Mouse (Mus musculus): ENCODE measurements at regions not wholly inside any gene's neighbourhood (a gene's known extent, or its start where the extent isn't known, plus 50 kb on each side); places are given as distances from the start of the nearest gene placed in this dataset.

DNA sequence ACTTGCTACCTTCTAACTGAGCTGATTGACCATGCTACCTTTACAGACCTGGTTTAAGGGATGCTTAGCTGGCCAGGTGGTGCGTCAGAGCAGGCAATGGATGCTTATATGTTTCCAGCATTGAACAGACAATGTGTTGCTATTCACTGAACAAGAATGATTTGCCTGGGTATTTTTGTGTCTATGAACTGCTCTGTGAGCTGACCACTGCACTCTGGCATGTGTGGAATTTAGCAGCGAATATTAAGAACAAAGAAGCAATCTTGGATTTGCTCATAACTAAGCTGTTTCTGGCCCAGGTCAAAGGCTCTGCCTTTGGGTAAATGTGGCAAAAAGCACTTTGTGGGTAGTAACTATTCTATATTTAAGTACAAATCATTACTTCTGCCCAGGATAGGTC, 58.3 kb upstream of the Ccdc39 start:
- 82% methylated on average over 2 of the region's 2 CpGs for WGBS
- DNase-seq (ENCODE audit: low spot score, missing footprints), result no peak
- Histone ChIP-seq H3K9me3 (ENCODE audit: control insufficient read depth, low read length) (no peaks in the 10 kb centered on the region), H3K4me3 (ENCODE audit: low read depth, low read length) (no peak overlapping the region), H3K27me3 (ENCODE audit: control insufficient read depth, insufficient read depth, low read length) (no peaks in the 10 kb centered on the region), H3K36me3 (ENCODE audit: control insufficient read depth, insufficient read depth, low read length) (no peaks in the 10 kb centered on the region), H3K4me1 (ENCODE audit: control insufficient read depth, insufficient read depth, low read length) (no peaks in the 10 kb centered on the region), H3K9ac (ENCODE audit: low read length) (no peak overlapping the region), H3K4me2 (no peak overlapping the region), H3K27ac (ENCODE audit: low read depth, low read length) (no peak overlapping the region)
- ATAC-seq (ENCODE audit: low FRiP score), result no peak

DNA sequence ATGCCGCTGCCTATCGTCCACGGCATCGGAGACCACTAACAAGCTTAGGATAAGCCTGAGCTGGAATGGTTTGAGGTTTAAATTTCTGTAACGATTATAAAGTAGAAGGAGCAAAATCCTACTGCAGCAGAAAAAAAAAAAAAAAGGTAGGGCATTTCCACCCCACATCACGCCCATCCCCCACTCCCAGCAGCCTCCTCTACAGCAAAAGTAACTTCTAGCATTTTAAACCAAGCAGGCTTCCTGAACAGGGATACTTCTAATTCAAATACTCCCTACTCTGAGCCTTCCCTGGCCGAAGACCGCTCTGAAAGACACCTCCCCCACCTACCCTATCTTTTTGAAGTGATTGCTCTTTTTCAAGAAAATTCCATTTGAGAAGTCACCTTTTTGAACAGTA, 59.2 kb upstream of the Ccdc39 start:
- ATAC-seq (ENCODE audit: low FRiP score) (no peak), DNase-seq (ENCODE audit: low spot score, missing footprints) (peak; percentile 80)
- Histone ChIP-seq H3K9me3 (ENCODE audit: control insufficient read depth, low read length) (no peaks in the 10 kb centered on the region), H3K36me3 (ENCODE audit: control insufficient read depth, insufficient read depth, low read length) (no peaks in the 10 kb centered on the region), H3K27me3 (ENCODE audit: control insufficient read depth, insufficient read depth, low read length) (no peaks in the 10 kb centered on the region), H3K9ac (ENCODE audit: low read length) (no peak overlapping the region), H3K4me2 (no peak overlapping the region), H3K4me1 (ENCODE audit: control insufficient read depth, insufficient read depth, low read length) (no peaks in the 10 kb centered on the region), H3K4me3 (ENCODE audit: low read depth, low read length) (no peak overlapping the region), H3K27ac (ENCODE audit: low read depth, low read length) (no peak overlapping the region)
- 77% methylated on average over 8 of the region's 8 CpGs for WGBS

DNA sequence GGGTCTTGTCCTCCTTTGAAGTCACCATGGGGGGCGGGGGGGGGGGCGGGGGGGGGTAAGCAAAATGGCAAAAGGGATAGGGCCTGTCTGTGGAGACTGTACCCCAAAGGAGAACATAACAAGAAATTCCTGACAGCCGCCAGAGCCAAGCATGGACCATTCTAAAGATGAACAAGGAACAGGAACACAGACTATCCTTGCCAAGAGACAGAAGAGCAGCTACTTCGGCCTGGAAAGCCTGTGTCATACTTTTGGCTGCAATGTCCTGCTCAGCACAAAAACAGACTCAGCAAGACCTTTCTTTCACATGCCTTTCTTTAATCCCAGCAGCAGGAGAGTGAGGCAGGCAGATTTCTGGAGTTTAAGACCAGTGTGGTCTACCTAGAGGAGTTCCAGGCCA, 59.7 kb upstream of the Ccdc39 start:
- H3K4me3 ChIP-seq (ENCODE audit: low read depth, low read length), result no peak overlapping the region
- 67% methylated on average over 4 of the region's 4 CpGs for whole genome bisulfite sequencing
- no peaks in the 10 kb centered on the region for H3K27me3 ChIP-seq (ENCODE audit: control insufficient read depth, insufficient read depth, low read length)
- peak; percentile 81 for DNase-seq (ENCODE audit: low spot score, missing footprints)
- no peak overlapping the region for H3K27ac ChIP-seq (ENCODE audit: low read depth, low read length)
- ATAC-seq (ENCODE audit: low FRiP score), result no peak; the same call in 1 of the 2 replicates
- H3K9ac ChIP-seq (ENCODE audit: low read length), result no peak overlapping the region
- no peaks in the 10 kb centered on the region for H3K4me1 ChIP-seq (ENCODE audit: control insufficient read depth, insufficient read depth, low read length)
- no peaks in the 10 kb centered on the region for H3K36me3 ChIP-seq (ENCODE audit: control insufficient read depth, insufficient read depth, low read length)
- H3K4me2 ChIP-seq, result no peak overlapping the region
- no peaks in the 10 kb centered on the region for H3K9me3 ChIP-seq (ENCODE audit: control insufficient read depth, low read length)

DNA sequence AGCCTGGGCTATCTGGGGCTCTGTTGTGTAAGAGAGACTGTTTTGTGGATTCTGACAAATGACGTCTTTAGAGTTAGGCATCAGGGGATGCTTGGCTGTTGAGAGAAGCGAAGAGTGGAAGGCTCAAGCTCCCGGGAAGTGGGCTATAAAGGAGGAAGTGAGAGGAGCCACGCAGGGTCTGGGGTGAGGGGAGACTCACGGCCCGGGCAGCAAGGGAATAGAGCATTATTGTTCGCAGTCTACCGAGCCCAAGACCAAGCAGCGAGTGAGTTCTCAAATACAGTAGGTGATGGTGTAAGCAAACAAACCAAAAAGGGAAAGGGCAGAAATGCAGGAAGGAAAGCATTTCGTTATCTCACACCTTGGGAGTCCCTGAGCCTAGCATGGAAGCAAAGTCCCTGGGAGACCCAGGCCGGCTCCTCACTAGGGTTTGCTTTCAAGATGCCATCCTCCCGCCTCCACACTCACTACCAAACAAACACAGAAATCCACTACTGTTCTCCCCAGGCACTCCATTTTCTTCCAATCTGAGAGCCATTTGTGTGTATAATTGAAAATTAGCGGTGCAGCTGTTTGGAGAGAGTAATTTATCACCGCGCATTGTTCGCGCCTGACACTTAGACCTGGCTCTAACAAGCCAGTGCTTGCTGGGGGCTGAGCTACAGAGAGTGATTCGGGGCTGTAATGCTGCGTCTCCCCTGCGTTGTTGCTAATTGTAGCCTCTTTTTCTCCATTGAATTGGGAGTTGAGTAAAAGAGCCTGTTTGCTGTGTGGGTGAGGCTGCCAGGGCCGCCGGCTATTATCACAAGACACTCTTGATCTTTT, 61.0 kb upstream of the Ccdc39 start:
- 69% methylated on average over 22 of the region's 22 CpGs for WGBS
- Histone ChIP-seq H3K36me3 (ENCODE audit: control insufficient read depth, insufficient read depth, low read length) (no peaks in the 10 kb centered on the region), H3K9ac (ENCODE audit: low read length) (no peak overlapping the region), H3K4me1 (ENCODE audit: control insufficient read depth, insufficient read depth, low read length) (no peaks in the 10 kb centered on the region), H3K27ac (ENCODE audit: low read depth, low read length) (no peak overlapping the region), H3K4me2 (no peak overlapping the region), H3K9me3 (ENCODE audit: control insufficient read depth, low read length) (no peaks in the 10 kb centered on the region), H3K4me3 (ENCODE audit: low read depth, low read length) (no peak overlapping the region), H3K27me3 (ENCODE audit: control insufficient read depth, insufficient read depth, low read length) (no peaks in the 10 kb centered on the region)
- DNase-seq (ENCODE audit: low spot score, missing footprints), result no peak
- ATAC-seq (ENCODE audit: low FRiP score), result 0 out of 2 replicates have a peak, but pooled peaks have one; percentile 33

DNA sequence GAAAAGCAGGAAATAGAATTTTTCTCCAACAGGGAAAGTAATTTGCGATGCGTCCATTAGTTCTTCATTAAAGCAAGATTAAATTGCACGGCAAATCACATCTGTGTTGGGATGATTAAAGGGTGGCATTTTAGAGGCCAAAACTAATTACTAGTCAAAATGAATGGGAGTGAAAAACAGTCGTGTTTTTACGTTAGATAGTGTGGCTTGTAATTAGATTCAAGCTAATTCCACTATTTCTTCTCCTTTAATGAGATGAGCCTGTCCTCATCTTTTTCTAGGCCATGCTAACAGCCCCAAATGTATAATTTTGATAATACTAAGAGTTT, 61.5 kb upstream of the Ccdc39 start:
- no peaks in the 10 kb centered on the region for H3K9me3 ChIP-seq (ENCODE audit: control insufficient read depth, low read length)
- 67% methylated on average over 5 of the region's 5 CpGs for WGBS
- DNase-seq (ENCODE audit: low spot score, missing footprints), result no peak
- no peak overlapping the region for H3K4me3 ChIP-seq (ENCODE audit: low read depth, low read length)
- H3K4me2 ChIP-seq, result no peak overlapping the region
- no peaks in the 10 kb centered on the region for H3K36me3 ChIP-seq (ENCODE audit: control insufficient read depth, insufficient read depth, low read length)
- no peak overlapping the region for H3K9ac ChIP-seq (ENCODE audit: low read length)
- no peak for ATAC-seq (ENCODE audit: low FRiP score)
- no peak overlapping the region for H3K27ac ChIP-seq (ENCODE audit: low read depth, low read length)
- H3K4me1 ChIP-seq (ENCODE audit: control insufficient read depth, insufficient read depth, low read length), result no peaks in the 10 kb centered on the region
- no peaks in the 10 kb centered on the region for H3K27me3 ChIP-seq (ENCODE audit: control insufficient read depth, insufficient read depth, low read length)

DNA sequence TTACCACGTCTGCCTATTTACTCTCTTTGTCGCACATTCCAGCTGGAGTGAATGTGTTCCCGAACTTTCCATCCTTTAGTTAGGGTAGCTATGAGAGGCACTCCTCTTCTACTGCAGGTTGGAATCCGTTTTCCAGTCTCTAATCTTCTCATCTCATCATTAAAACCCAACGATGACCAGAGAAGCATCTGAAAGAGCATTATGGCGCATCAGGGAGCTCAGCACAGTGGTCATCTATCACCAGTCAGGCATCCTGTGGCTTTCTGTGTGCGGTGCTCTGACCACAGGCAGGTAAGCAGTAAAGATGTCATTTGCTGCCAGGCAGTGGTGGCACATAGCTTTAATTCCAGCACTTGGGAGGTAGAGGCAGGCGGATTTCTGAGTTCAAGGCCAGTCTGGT, 63.0 kb upstream of the Ccdc39 start:
- WGBS, result 89% methylated on average over 8 of the region's 8 CpGs
- no peaks in the 10 kb centered on the region for H3K36me3 ChIP-seq (ENCODE audit: control insufficient read depth, insufficient read depth, low read length)
- H3K9me3 ChIP-seq (ENCODE audit: control insufficient read depth, low read length), result no peaks in the 10 kb centered on the region
- no peaks in the 10 kb centered on the region for H3K27me3 ChIP-seq (ENCODE audit: control insufficient read depth, insufficient read depth, low read length)
- DNase-seq (ENCODE audit: low spot score, missing footprints) (peak; percentile 69), ATAC-seq (ENCODE audit: low FRiP score) (no peak)
- H3K4me2 ChIP-seq, result no peak overlapping the region
- H3K4me1 ChIP-seq (ENCODE audit: control insufficient read depth, insufficient read depth, low read length), result no peaks in the 10 kb centered on the region
- H3K27ac ChIP-seq (ENCODE audit: low read depth, low read length), result no peak overlapping the region
- no peak overlapping the region for H3K4me3 ChIP-seq (ENCODE audit: low read depth, low read length)
- H3K9ac ChIP-seq (ENCODE audit: low read length), result no peak overlapping the region

DNA sequence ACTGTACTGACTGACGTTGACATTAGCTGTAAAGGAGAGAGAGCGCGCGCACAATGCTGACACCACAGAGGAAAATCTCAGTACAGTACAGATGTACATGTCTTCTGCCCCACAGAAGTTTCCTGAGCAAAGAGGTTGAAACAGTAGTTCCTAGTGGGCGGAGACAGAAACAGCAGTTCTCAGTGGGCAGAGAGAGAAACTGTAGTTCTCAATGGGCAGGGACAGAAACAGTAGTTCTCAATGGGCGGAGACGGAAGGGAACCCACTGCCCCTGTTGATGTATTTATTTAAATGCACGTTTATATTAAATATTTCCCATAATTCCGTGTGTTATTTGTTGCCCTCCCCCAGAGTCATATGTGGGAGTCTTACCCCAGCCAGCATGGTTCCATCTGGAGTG, 67.4 kb upstream of the Ccdc39 start:
- Histone ChIP-seq H3K27ac (ENCODE audit: low read depth, low read length) (no peak overlapping the region), H3K4me3 (ENCODE audit: low read depth, low read length) (no peak overlapping the region), H3K4me1 (ENCODE audit: control insufficient read depth, insufficient read depth, low read length) (no peaks in the 10 kb centered on the region), H3K27me3 (ENCODE audit: control insufficient read depth, insufficient read depth, low read length) (no peaks in the 10 kb centered on the region), H3K4me2 (no peak overlapping the region), H3K36me3 (ENCODE audit: control insufficient read depth, insufficient read depth, low read length) (no peaks in the 10 kb centered on the region), H3K9me3 (ENCODE audit: control insufficient read depth, low read length) (no peaks in the 10 kb centered on the region), H3K9ac (ENCODE audit: low read length) (no peak overlapping the region)
- DNase-seq (ENCODE audit: low spot score, missing footprints) (no peak), ATAC-seq (ENCODE audit: low FRiP score) (no peak)
- WGBS, result 87% methylated on average over 9 of the region's 9 CpGs

DNA sequence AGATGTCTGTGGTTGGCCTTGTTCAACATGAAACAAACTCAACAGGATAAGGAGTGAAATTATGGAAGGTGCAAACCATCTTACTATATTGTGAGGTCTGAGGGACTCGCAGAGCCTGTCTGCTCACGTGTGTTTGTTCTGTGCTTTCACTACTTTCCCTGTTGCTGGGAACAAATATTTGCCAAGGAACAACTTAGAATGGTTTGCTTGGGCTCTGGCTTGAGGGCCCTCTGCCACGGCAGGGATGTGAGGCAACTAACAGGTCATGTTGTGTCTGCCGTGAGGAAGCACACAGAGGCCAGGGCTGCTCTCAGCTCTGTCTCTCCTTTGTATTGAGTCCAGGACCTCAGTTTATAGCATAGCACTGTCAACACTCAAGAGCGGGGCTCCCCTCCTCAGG, 69.4 kb upstream of the Ccdc39 start:
- no peak for ATAC-seq (ENCODE audit: low FRiP score)
- Histone ChIP-seq H3K4me1 (ENCODE audit: control insufficient read depth, insufficient read depth, low read length) (no peaks in the 10 kb centered on the region), H3K27me3 (ENCODE audit: control insufficient read depth, insufficient read depth, low read length) (no peaks in the 10 kb centered on the region), H3K9ac (ENCODE audit: low read length) (no peak overlapping the region), H3K36me3 (ENCODE audit: control insufficient read depth, insufficient read depth, low read length) (no peaks in the 10 kb centered on the region), H3K4me2 (no peak overlapping the region), H3K9me3 (ENCODE audit: control insufficient read depth, low read length) (no peaks in the 10 kb centered on the region), H3K4me3 (ENCODE audit: low read depth, low read length) (no peak overlapping the region), H3K27ac (ENCODE audit: low read depth, low read length) (no peak overlapping the region)
- 81% methylated on average over 5 of the region's 5 CpGs for WGBS
- DNase-seq (ENCODE audit: low spot score, missing footprints), result no peak

DNA sequence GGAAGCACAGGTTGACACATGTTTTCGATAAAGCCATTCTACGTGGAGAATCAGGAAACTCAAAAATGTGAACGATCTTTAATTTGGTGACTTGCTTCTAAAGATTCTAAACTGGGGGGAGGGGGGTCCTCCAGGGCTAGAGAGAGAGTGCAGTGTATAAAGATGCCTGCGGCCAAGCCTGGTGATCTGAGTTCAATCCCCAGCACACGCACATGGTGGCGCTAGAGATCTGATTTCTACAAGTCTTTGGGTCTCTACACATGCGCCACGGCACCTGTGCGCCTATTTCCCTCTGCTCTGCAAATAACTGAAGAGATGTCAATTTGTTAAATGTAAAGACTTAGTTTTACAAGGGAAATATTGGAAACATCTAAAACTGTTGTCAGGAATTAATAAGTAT, 70.3 kb upstream of the Ccdc39 start:
- Histone ChIP-seq H3K4me2 (no peak overlapping the region), H3K9ac (ENCODE audit: low read length) (no peak overlapping the region), H3K27ac (ENCODE audit: low read depth, low read length) (no peak overlapping the region), H3K36me3 (ENCODE audit: control insufficient read depth, insufficient read depth, low read length) (no peaks in the 10 kb centered on the region), H3K27me3 (ENCODE audit: control insufficient read depth, insufficient read depth, low read length) (no peaks in the 10 kb centered on the region), H3K4me3 (ENCODE audit: low read depth, low read length) (no peak overlapping the region), H3K4me1 (ENCODE audit: control insufficient read depth, insufficient read depth, low read length) (no peaks in the 10 kb centered on the region), H3K9me3 (ENCODE audit: control insufficient read depth, low read length) (no peaks in the 10 kb centered on the region)
- peak; percentile 76 for DNase-seq (ENCODE audit: low spot score, missing footprints)
- WGBS, result 65% methylated on average over 9 of the region's 9 CpGs
- no peak for ATAC-seq (ENCODE audit: low FRiP score)
